Mouse (Mus musculus) liver, embryonic 18 days (tissue): ENCODE measurements around the gene Clec1b. TPM values are rescaled to one million over a fixed set of nuclear protein-coding genes. Genes with fewer than 3 reads are reported as not detected.

Source experiments
- polyA plus RNA-seq: library from polyadenylated mRNA; depleted of rRNA; stranded (reverse); fragments of >200 nt; gene quantifications from 2 replicates; pipeline ENCODE4 v1.2.3, GENCODE M21; 2012; rRNA removed

Clec1b gene
- 15.9 and 16.5 TPM in 2 replicates for polyA plus RNA-seq

GRCm38 (mm10) chr6:129396997-129397396 lies at the start of gene Clec1b:
Clec1b (plus strand) TSS chr6:129397297.

GRCm38 (mm10) chr6:129385774-129386173 lies 11.3 kb upstream of the Clec1b start, which contains the start of gene Clec12b:
Clec12b (minus strand) TSS chr6:129385874.

GRCm38 (mm10) chr6:129408562-129408961 lies 11.5 kb downstream of the Clec1b start, which contains the start of gene Clec9a:
Clec9a (plus strand) TSS chr6:129408862.

GRCm38 (mm10) chr6:129451411-129452039 lies 54.4 kb downstream of the Clec1b start, which contains the start of gene Clec1a:
Clec1a (minus strand) TSS chr6:129452000.

Other genes starting within 250 kb of the Clec1b start
- 49.0 and 54.7 TPM in 2 replicates for gene Clec2d, start 216.7 kb upstream of the Clec1b start, polyA plus RNA-seq
- gene Cd69, start 121.9 kb upstream of the Clec1b start, polyA plus RNA-seq: 0.96 and 1.2 TPM in 2 replicates
- 0.02 and 0.03 TPM in 2 replicates for gene 4922502D21Rik, start 65.5 kb upstream of the Clec1b start, polyA plus RNA-seq
- 11.2 and 14.1 TPM in 2 replicates for gene Clec12a, start 54.6 kb upstream of the Clec1b start, polyA plus RNA-seq
- 0.04 and 0.06 TPM in 2 replicates for gene Clec12b, start 11.4 kb upstream of the Clec1b start, polyA plus RNA-seq
- gene Clec9a, start 11.6 kb downstream of the Clec1b start, polyA plus RNA-seq: 2.0 TPM in 2 replicates
- 0.17 and 0.26 TPM in 2 replicates for gene Clec1a, start 54.7 kb downstream of the Clec1b start, polyA plus RNA-seq
- 1.2 and 2.1 TPM in 2 replicates for gene Olr1, start 109.9 kb downstream of the Clec1b start, polyA plus RNA-seq
- gene Tmem52b, start 115.3 kb downstream of the Clec1b start, polyA plus RNA-seq: 0.01 TPM in 1 of 2 replicates, not detected in the other
- gene Gabarapl1, start 135.9 kb downstream of the Clec1b start, polyA plus RNA-seq: 29.6 and 32.6 TPM in 2 replicates
- gene Klre1, start 180.6 kb downstream of the Clec1b start, polyA plus RNA-seq: 0.14 and 0.29 TPM in 2 replicates
- 1.0 and 1.3 TPM in 2 replicates for gene Klrd1, start 194.5 kb downstream of the Clec1b start, polyA plus RNA-seq
- 0.71 and 1.2 TPM in 2 replicates for gene Klrk1, start 226.6 kb downstream of the Clec1b start, polyA plus RNA-seq
- 0.08 TPM in 1 of 2 replicates, not detected in the other for gene Klrc3, start 246.0 kb downstream of the Clec1b start, polyA plus RNA-seq